Mouse (Mus musculus) kidney, adult 2 months (tissue): Measurements from ENCODE around the gene Cd27.

Experiments used
- CTCF ChIP-seq: fragments of 200-500 bp; conservative IDR thresholded peaks from 2 replicates; pipeline ENCODE4 v1.5.1; 2011; ENCODE audit warnings: low read depth, mild to moderate bottlenecking, control low read depth, low read length, moderate library complexity, mixed read lengths; ENCODE audit not compliant: insufficient read depth, insufficient read length
- POLR2A ChIP-seq: fragments of 200-500 bp; IDR thresholded peaks from one replicate; pipeline ENCODE4 v1.6.1; 2011; ENCODE audit warnings: low read depth, low read length, control low read depth

DNA sequence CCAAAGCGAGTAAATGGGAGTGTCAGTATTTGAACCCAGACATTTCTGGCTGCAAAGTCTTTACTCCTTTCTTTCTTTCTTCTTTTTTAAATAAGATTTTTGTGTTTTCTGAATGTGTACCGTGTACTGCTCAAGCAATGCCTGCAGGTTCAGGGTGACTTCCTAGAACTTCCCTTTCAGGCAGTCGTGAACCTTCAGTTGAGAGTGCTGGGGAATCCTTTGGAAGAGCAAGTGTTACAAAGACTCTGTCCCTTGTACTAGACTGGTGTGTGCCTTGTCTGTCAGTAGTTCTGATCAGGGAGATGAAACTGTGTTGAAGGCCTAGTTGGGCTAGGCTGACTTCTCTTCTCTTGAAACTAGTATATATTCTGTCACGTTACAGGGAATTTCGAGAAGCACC lies 44.0 kb downstream of the Cd27 start:
- TF ChIP-seq CTCF (no peak), POLR2A (no peak)
